Mouse (Mus musculus) megakaryocyte, embryonic 14.5 days (primary cell): ENCODE results near the gene Traf3ip2. TPM values are rescaled to one million over a fixed set of nuclear protein-coding genes. Genes with fewer than 3 reads are reported as not detected.

Experiments
- H3K27me3 ChIP-seq: replicated peaks from 2 replicates; pipeline ENCODE3; 2012; ENCODE audit warnings: inconsistent platforms
- H3K36me3 ChIP-seq: replicated peaks from 2 replicates; pipeline ENCODE3; 2012; ENCODE audit warnings: low read length, inconsistent platforms, mixed read lengths
- H3K4me1 ChIP-seq: 2 replicates; pipeline ENCODE4 v1.6.1; 2012; ENCODE audit warnings: inconsistent platforms
- H3K4me3 ChIP-seq: replicated peaks from 2 replicates; pipeline ENCODE3; 2012; ENCODE audit warnings: moderate library complexity, mild to moderate bottlenecking, inconsistent platforms
- H3K9me3 ChIP-seq: 2 replicates; pipeline ENCODE4 v1.6.1; 2012; ENCODE audit warnings: inconsistent platforms
- FLI1 ChIP-seq: IDR thresholded peaks from 2 replicates; pipeline ENCODE4 v1.6.1; 2012; ENCODE audit warnings: low read length, inconsistent platforms, mixed read lengths
- GATA1 ChIP-seq: IDR thresholded peaks from 3 replicates; pipeline ENCODE4 v1.6.1; 2012; ENCODE audit warnings: mixed read lengths, low read length, inconsistent platforms, borderline replicate concordance
- polyA plus RNA-seq: library from polyadenylated mRNA; stranded (reverse); fragments of >175 nt; gene quantifications from 2 replicates; pipeline ENCODE4 v1.2.3, GENCODE M21; 2012; ENCODE audit warnings: low replicate concordance; ENCODE audit not compliant: insufficient read depth

Traf3ip2 gene
- polyA plus RNA-seq, 1 experiment = 1.2 TPM

- Histone ChIP-seq H3K27me3 (no peaks in the 10 kb centered on the region), H3K9me3 (no peaks in the 10 kb centered on the region), H3K36me3 (no peaks in the 10 kb centered on the region), H3K4me3 (no peak overlapping the region), H3K4me1 (0 out of 2 replicates have a peak, but pooled peaks cover 3% of the 10 kb centered on the region)
- no peak for TF ChIP-seq FLI1
- no peak for TF ChIP-seq GATA1
These were observed 70.7 kb downstream of the Traf3ip2 start for GRCm38 (mm10) chr10:39683481-39683880.

GRCm38 (mm10) chr10:39686811-39687210, 74.1 kb downstream of the Traf3ip2 start:
- no peaks in the 10 kb centered on the region for H3K36me3 ChIP-seq

GRCm38 (mm10) chr10:39687851-39688250, 75.1 kb downstream of the Traf3ip2 start:
- H3K4me3 ChIP-seq = no peak overlapping the region
- H3K36me3 ChIP-seq = no peaks in the 10 kb centered on the region
- H3K27me3 ChIP-seq = no peaks in the 10 kb centered on the region
- H3K4me1 ChIP-seq = no peaks in the 10 kb centered on the region
- TF ChIP-seq GATA1 (no peak), FLI1 (no peak)
- H3K9me3 ChIP-seq = no peaks in the 10 kb centered on the region

More at GRCm38 (mm10) chr10:39686811-39687210, 74.1 kb downstream of the Traf3ip2 start:
- Histone ChIP-seq H3K4me1 (0 out of 2 replicates have a peak, but pooled peaks cover 3% of the 10 kb centered on the region), H3K4me3 (no peak overlapping the region), H3K9me3 (no peaks in the 10 kb centered on the region), H3K27me3 (no peaks in the 10 kb centered on the region)
- TF ChIP-seq GATA1 = no peak
- no peak for TF ChIP-seq FLI1

- Histone ChIP-seq H3K36me3 (no peaks in the 10 kb centered on the region), H3K9me3 (no peaks in the 10 kb centered on the region), H3K4me3 (no peak overlapping the region), H3K27me3 (no peaks in the 10 kb centered on the region), H3K4me1 (no peaks in the 10 kb centered on the region)
- TF ChIP-seq FLI1 (no peak), GATA1 (no peak)
These were observed 78.8 kb downstream of the Traf3ip2 start for GRCm38 (mm10) chr10:39691351-39692064.

GRCm38 (mm10) chr10:39692152-39692551, 79.4 kb downstream of the Traf3ip2 start:
- no peak for TF ChIP-seq FLI1
- TF ChIP-seq GATA1 = no peak
- Histone ChIP-seq H3K4me1 (no peaks in the 10 kb centered on the region), H3K4me3 (no peak overlapping the region), H3K9me3 (no peaks in the 10 kb centered on the region), H3K36me3 (no peaks in the 10 kb centered on the region), H3K27me3 (no peaks in the 10 kb centered on the region)

Other genes with a start within 250 kb of the Traf3ip2 start
- gene Fyn, start 244.1 kb upstream of the Traf3ip2 start, polyA plus RNA-seq = 43.3 and 55.0 TPM in 2 replicates
- gene Rev3l, start 119.2 kb downstream of the Traf3ip2 start, polyA plus RNA-seq = 0.91 TPM in 1 of 2 replicates, not detected in the other